Mouse (Mus musculus) hindbrain, postnatal 0 days (tissue): Measurements from ENCODE around the gene Fjx1. TPM values are rescaled to one million over a fixed set of nuclear protein-coding genes. Genes with fewer than 3 reads are reported as not detected.

Source experiments
- ATAC-seq: fragments of 200-750 bp; cut with Nextera tagmentation; 2 replicates; pipeline ENCODE4 v1.8.0; 2017; ENCODE audit warnings: mild to moderate bottlenecking, moderate TSS enrichment, moderate library complexity
- DNase-seq: peaks from one replicate; pipeline ENCODE4 v3.0.0-alpha.2; 2015; ENCODE audit warnings: low spot score
- H3K27ac ChIP-seq: fragments of 300-500 bp; sonication (generic); 2 replicates; pipeline ENCODE4 v1.5.1; 2014; ENCODE audit warnings: mild to moderate bottlenecking
- H3K27me3 ChIP-seq: fragments of 300-500 bp; sonication (generic); 2 replicates; pipeline ENCODE4 v1.6.1; 2014; ENCODE audit warnings: low read length, mixed read lengths; ENCODE audit not compliant: insufficient read depth
- H3K36me3 ChIP-seq: fragments of 300-500 bp; sonication (generic); 2 replicates; pipeline ENCODE4 v1.6.1; 2014; ENCODE audit warnings: low read length, mixed read lengths; ENCODE audit not compliant: insufficient read depth
- H3K4me1 ChIP-seq: fragments of 300-500 bp; sonication (generic); 2 replicates; pipeline ENCODE4 v1.6.1; 2014; ENCODE audit warnings: antibody characterized with exemption, low read length, mixed read lengths; ENCODE audit not compliant: insufficient read depth
- H3K4me2 ChIP-seq: fragments of 300-500 bp; sonication (generic); 2 replicates; pipeline ENCODE4 v1.6.1; 2014; ENCODE audit warnings: low read depth, mild to moderate bottlenecking, low read length, moderate library complexity, mixed read lengths
- H3K4me3 ChIP-seq: fragments of 300-500 bp; sonication (generic); 2 replicates; pipeline ENCODE4 v1.5.1; 2014; ENCODE audit warnings: low read length
- H3K9ac ChIP-seq: fragments of 300-500 bp; sonication (generic); replicated peaks from 2 replicates; pipeline ENCODE4 v1.6.1; 2014; ENCODE audit warnings: mild to moderate bottlenecking, low read length, moderate library complexity, mixed read lengths
- H3K9me3 ChIP-seq: fragments of 300-500 bp; sonication (generic); 2 replicates; pipeline ENCODE4 v1.6.1; 2016; ENCODE audit warnings: low read length, mixed read lengths
- CTCF ChIP-seq: IDR thresholded peaks from 2 replicates; pipeline ENCODE4 v1.5.1; 2016; ENCODE audit warnings: antibody characterized with exemption, control low read depth, low read depth
- WGBS: fragments of 180-500 bp; shearing (Covaris S2); extraction: QIAGEN DNeasy Blood & Tissue Kit; methylation state at CpG from one replicate; pipeline ENCODE4 v1.1.7; 2014; 5-methylcytosine and 5-hydroxymethylcytosine counted together
- polyA plus RNA-seq: library from polyadenylated mRNA; unstranded; fragments of >200 nt; fragmentation: Nextera tagmentation; extraction: Ambion mirVana; gene quantifications from 2 replicates; pipeline ENCODE4 v1.2.1, GENCODE M21; 2015
- total RNA-seq: library from RNA; depleted of rRNA; stranded (reverse); fragments of >200 nt; gene quantifications from 2 replicates; pipeline ENCODE4 v1.2.3, GENCODE M21; 2014; rRNA removed

Gene Fjx1
- total and polyA plus RNA-seq, 2 experiments from 2014 or later: 27.2 to 77.8 TPM

GRCm38 (mm10) chr2:102406324-102407304 lies 45.7 kb downstream of the Fjx1 start:
- H3K9me3 ChIP-seq: no peaks in the 10 kb centered on the region
- H3K4me1 ChIP-seq: 0 out of 2 replicates have a peak, but pooled peaks cover 11% of the 10 kb centered on the region
- no peak overlapping the region for H3K4me3 ChIP-seq
- H3K27me3 ChIP-seq: no peaks in the 10 kb centered on the region
- WGBS: 74% methylated on average over 4 of the region's 4 CpGs
- peak; percentile 85 for ATAC-seq
- peak overlapping the region; percentile 38 for H3K4me2 ChIP-seq
- peak overlapping the region; percentile 48; the same call in 1 of the 2 replicates for H3K27ac ChIP-seq
- no peak overlapping the region for H3K9ac ChIP-seq
- H3K36me3 ChIP-seq: no peaks in the 10 kb centered on the region
- TF ChIP-seq CTCF: no peak
- DNase-seq: peak; percentile 79

- ATAC-seq: no peak
- Histone ChIP-seq H3K9me3 (no peaks in the 10 kb centered on the region), H3K36me3 (no peaks in the 10 kb centered on the region), H3K4me2 (no peak overlapping the region), H3K4me1 (peaks cover 22% of the 10 kb centered on the region), H3K27ac (no peak overlapping the region), H3K4me3 (no peak overlapping the region), H3K9ac (no peak overlapping the region), H3K27me3 (no peaks in the 10 kb centered on the region)
- no peak for DNase-seq
- no peak for TF ChIP-seq CTCF
- 75% methylated on average over 5 of the region's 5 CpGs for WGBS
These were observed 48.3 kb downstream of the Fjx1 start for GRCm38 (mm10) chr2:102403982-102404381.

- Histone ChIP-seq H3K27me3 (no peaks in the 10 kb centered on the region), H3K9ac (no peak overlapping the region), H3K27ac (no peak overlapping the region), H3K4me3 (no peak overlapping the region), H3K4me1 (peaks cover 25% of the 10 kb centered on the region), H3K36me3 (no peaks in the 10 kb centered on the region), H3K9me3 (no peaks in the 10 kb centered on the region), H3K4me2 (no peak overlapping the region)
- no peak for TF ChIP-seq CTCF
- DNase-seq (no peak), ATAC-seq (no peak)
- 90% methylated on average over 4 of the region's 4 CpGs for WGBS
These were observed 49.0 kb downstream of the Fjx1 start for GRCm38 (mm10) chr2:102403306-102403705.

- Histone ChIP-seq H3K36me3 (no peaks in the 10 kb centered on the region), H3K4me1 (peaks cover 19% of the 10 kb centered on the region), H3K4me3 (peak overlapping the region; percentile 60), H3K27me3 (no peaks in the 10 kb centered on the region), H3K9me3 (no peaks in the 10 kb centered on the region), H3K27ac (peak overlapping the region; percentile 94), H3K4me2 (peak overlapping the region; percentile 73), H3K9ac (peak overlapping the region; percentile 91)
- ATAC-seq (no peak), DNase-seq (no peak)
- no peak; the same call in 1 of the 2 replicates for TF ChIP-seq CTCF
- WGBS: 24% methylated on average over 6 of the region's 6 CpGs
These were observed 51.0 kb downstream of the Fjx1 start for GRCm38 (mm10) chr2:102401352-102401692.

- no peak for TF ChIP-seq CTCF
- H3K9me3 ChIP-seq: no peaks in the 10 kb centered on the region
- ATAC-seq: peak; percentile 94
- DNase-seq: peak; percentile 94
- H3K4me3 ChIP-seq: peak overlapping the region; percentile 60
- H3K27me3 ChIP-seq: no peaks in the 10 kb centered on the region
- peaks cover 14% of the 10 kb centered on the region for H3K4me1 ChIP-seq
- H3K4me2 ChIP-seq: peak overlapping the region; percentile 73
- WGBS: 4% methylated on average over 93 of the region's 94 CpGs
- no peaks in the 10 kb centered on the region for H3K36me3 ChIP-seq
- H3K9ac ChIP-seq: peak overlapping the region; percentile 91
- peak overlapping the region; percentile 94 for H3K27ac ChIP-seq
These were observed 51.5 kb downstream of the Fjx1 start for GRCm38 (mm10) chr2:102400605-102401351.

DNA sequence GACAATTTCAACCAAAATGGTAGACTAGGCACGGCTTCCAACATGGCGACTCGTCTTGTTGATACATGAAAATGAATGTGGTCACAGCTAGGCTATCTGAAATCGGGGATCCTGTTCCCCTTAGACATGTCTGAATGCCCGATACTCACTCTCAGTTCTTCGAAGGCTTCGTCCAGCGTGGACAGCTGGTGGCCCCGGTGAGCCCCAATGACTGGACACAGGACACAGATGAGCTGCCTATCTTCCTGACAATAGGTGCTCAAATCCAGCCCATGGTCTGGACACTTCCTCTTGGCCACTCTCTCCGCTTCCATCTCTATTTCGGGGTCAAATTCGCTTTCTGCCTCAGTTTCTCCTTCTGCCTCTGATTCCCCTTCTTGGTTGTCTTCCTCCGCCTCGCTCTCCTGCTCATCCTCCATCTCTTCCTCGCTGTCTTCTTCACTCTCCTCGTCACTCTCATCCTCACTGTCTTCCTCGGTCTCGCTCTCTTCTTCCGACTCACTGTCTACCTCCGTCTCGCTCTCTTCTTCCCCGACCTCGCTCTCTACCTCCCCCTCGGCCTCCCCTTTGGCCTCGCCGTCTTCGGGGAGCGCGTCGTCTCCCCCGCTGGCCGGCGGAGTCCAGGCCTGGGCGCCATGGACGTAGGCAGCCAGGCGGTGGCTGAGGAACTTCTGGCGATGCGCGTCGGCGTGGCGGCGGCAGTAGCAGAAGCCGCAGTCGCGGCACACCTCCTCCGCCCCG lies 52.3 kb downstream of the Fjx1 start:
- Histone ChIP-seq H3K27me3 (no peaks in the 10 kb centered on the region), H3K9ac (peak overlapping the region; percentile 91), H3K4me3 (peak overlapping the region; percentile 60), H3K4me2 (peak overlapping the region; percentile 73), H3K36me3 (no peaks in the 10 kb centered on the region), H3K27ac (peak overlapping the region; percentile 94), H3K9me3 (no peaks in the 10 kb centered on the region), H3K4me1 (peaks cover 14% of the 10 kb centered on the region)
- 35% methylated on average over 48 of the region's 48 CpGs for WGBS
- TF ChIP-seq CTCF: 0 out of 2 replicates have a peak, but pooled peaks have one; percentile 7
- ATAC-seq (no peak; the same call in 1 of the 2 replicates), DNase-seq (no peak)

Other genes with a start within 250 kb of the Fjx1 start
- gene Trim44, start 44.7 kb downstream of the Fjx1 start, total RNA-seq: 78.2 and 87.6 TPM in 2 replicates
- 42.2 and 44.1 TPM in 2 replicates for gene Trim44, start 44.7 kb downstream of the Fjx1 start, polyA plus RNA-seq
- gene Pamr1, start 97.5 kb upstream of the Fjx1 start, total RNA-seq: 13.2 and 16.0 TPM in 2 replicates
- gene Pamr1, start 97.5 kb upstream of the Fjx1 start, polyA plus RNA-seq: 11.4 and 12.9 TPM in 2 replicates
- gene Slc1a2, start 206.2 kb upstream of the Fjx1 start, total RNA-seq: 116 and 130 TPM in 2 replicates
- gene Slc1a2, start 206.2 kb upstream of the Fjx1 start, polyA plus RNA-seq: 21.9 and 23.9 TPM in 2 replicates